Mouse (Mus musculus) left cerebral cortex, adult 18-20 months (tissue): Measurements from ENCODE around the gene Tmem121b. TPM values are rescaled to one million over a fixed set of nuclear protein-coding genes. Genes with fewer than 3 reads are reported as not detected.
A peak's percentile ranks its signal among the peaks of the same experiment; 100 is the strongest.

Experiments
- DNase-seq, 2 experiments: peaks; one replicate each; pipeline ENCODE4 v3.0.0; 2021 to 2022; ENCODE audit warnings: low spot score in 2 of 2, mixed read lengths in 1 of 2
- total RNA-seq, 2 experiments: library from RNA; stranded (reverse); gene quantifications; 2 replicates each; pipeline ENCODE4 v1.2.3; 2021

Tmem121b gene
- total RNA-seq, 2 experiments from 2014 or later = 56.6 to 57.9 TPM

DNA sequence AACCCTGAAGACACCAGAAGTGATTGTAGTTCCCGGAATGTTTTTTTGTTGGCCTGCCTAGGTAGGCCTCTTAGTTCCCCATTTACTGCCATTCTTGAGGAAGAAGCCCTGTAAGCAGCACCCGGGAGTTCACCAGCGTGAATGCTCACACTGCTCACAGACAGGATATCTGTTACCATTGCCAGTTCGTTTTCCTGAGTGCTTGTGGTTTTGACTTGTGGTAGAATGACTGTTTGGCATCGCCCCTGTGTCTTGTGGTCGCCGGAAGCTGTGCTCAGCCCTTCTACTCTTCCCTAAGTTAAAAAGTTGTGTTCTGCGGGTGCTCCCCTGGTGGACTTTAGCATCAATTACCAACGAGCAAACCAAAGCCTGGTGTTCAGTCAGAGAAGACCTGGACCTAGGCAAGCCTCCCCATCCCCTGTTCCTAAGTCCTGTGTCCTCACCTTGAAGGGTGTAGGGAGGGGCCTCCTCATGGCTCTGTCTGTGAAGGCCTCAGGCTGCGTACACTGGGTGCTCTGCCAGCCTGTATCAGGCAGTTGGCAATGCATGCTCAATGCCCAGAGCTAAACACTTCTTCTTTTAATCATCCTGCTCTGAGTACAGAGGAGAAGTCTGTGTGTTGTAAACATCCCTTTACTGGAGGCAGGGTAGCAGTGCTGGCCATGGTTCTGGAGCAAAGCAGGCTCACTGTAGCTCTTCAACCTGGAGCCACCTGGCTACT lies 26.8 kb downstream of the Tmem121b start:
- no peak for DNase-seq

DNA sequence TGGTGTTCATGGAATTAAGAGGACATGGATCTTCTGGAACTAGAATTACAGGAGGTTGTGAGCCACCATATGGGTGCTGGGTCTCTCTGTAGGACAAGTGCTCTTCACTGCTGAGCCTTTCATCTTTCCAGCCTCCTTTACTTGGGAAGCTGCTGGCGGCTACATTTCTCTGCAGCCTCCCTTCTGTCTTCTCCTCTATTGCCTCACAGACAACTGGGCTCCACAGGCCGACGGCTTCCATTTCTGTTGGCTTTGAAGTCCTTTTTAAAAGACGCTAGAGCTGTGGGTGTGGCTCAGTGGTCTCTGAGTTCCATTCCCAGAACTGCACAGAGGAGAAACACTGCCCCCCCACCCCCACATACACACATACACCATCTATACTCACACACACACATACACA lies 28.2 kb downstream of the Tmem121b start:
- DNase-seq = no peak

DNA sequence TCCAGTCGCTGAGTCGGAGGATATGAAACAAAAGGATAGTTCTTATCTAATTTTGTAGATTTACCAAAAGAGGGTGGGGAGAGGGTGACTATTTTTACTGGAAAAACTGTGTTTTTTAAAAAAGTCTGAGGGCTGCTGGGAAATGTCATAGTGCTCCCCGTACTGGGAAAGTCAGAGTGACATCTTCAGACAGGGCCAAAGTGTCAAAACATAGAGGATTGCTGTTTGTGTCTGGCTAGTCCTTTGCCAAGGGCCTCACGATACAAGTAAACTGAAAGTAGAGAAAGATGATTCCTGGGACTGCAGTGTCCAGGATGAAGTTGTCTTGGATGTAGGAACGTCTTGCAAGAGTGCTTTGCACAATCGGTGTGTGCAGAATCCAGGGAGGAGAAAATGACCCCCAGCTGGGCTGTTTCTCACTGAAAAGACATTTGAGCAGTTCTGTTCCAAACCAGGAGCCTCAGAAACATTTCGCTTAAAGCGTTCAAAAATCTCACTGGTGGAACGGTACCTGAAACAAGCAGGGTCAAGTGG lies 29.1 kb downstream of the Tmem121b start:
- DNase-seq = no peak

DNA sequence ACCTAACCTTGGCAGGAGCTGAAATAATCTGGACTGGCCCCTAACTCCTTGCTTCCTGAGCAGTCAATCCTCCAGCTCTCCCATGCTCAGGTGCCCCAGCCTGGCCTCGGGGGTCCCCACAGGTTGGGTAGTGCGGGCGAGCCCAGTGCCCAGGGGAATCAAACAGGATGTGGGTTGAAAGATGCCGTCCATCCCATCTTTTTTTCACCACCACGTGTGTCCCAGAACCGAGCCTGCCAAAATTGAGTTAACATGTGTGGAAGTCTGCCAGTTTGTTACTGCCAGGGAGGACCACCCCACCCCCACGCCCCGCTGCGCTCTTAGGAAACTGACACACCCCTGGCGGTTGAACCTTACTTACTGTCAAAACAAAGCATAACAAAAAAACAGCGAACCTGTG lies 29.7 kb downstream of the Tmem121b start:
- no peak for DNase-seq

DNA sequence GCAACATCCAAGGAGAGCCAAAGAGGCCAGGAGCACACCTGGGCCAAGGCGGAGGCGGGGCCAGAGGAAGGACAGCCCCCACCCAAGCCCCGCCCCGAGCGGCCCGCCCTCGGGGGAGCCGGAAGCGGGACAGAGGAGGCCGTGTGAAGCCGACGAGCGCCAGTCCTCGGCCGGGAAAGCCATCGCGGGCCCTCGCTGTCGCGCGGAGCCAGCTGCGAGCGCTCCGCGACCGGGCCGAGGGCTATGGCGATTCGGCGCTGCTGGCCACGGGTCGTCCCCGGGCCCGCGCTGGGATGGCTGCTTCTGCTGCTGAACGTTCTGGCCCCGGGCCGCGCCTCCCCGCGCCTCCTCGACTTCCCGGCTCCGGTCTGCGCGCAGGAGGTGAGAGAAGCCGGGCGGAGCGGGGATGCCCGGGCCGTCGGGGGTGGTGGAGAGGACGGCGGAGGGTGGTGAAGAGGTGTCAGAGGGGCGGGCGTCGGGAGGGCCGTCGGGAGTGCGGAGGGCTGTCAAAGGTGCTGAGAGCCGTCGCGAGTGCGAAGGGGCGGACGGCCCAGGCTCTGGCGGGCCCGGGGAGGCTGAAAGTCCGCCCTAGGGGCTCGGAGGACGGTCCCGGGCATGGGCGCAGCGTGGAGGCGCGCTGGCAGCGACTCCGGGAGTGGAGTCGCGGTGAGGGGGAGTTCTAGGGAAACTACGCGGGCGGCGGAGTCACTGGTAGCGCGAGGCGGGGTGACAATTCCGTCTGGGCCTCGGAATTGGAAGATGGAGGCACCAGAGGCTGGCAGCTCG lies 30.3 kb downstream of the Tmem121b start, which contains the start of gene Il17ra:
Il17ra (plus strand) TSS at position 162 of the 786 bp plus-strand sequence.
- peak; percentile 57 to 64 for DNase-seq

DNA sequence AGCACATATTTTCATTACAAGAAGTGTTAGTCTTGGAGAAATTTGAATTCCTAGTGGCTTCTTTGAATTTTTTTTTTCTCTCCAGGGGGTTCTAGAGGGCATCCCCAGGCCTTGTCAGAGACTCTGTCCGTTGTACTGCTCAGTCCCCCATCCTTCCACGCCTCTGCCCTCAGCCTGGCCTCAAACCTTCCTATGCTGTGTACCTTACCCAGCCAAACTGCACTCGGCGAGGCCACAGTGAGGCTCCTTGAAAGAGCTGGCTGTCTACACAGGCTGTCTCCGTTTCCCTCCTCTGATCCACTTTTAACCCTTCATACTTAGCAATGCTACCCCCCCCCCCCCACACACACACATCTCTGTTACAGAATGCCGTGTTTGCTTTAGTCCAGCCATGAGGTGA lies 31.4 kb downstream of the Tmem121b start:
- no peak for DNase-seq

DNA sequence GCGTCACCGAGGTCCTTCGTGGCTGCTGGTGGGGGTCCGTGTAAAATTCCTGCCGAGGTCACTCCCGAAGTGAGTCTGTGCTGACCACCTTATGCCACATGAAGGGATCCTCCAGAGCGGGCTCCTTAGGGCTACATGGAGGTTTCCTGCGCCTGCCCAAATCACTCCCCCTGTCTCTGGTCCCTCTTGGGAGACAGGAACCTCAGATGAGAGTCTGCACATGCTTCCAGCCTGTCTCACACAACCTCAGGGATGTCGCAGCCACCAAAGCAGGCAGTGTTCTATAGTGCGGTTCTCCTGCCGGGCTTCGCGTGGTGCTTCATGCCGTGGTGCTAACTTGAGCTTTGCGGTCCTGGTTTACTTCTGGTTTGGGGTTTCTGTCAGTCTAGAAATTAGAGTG lies 32.4 kb downstream of the Tmem121b start:
- DNase-seq = no peak

DNA sequence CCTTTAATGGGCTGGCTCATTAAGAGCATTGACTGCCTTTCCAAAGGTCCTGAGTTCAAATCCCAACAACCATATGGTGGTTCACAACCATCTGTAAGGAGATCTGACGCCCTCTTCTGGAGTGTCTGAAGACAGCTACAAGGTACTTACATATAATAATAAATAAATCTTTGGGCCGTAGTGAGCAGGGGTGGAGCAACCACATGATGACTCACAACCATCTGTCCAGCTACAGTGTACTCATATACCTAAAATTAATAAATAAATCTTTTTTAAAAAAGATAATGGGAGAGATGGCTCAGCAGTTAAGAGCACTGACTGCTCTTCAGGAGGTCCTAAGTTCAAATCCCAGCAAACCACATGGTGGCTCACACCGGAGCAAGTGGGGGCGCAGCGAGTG lies 35.9 kb downstream of the Tmem121b start:
- DNase-seq = no peak

DNA sequence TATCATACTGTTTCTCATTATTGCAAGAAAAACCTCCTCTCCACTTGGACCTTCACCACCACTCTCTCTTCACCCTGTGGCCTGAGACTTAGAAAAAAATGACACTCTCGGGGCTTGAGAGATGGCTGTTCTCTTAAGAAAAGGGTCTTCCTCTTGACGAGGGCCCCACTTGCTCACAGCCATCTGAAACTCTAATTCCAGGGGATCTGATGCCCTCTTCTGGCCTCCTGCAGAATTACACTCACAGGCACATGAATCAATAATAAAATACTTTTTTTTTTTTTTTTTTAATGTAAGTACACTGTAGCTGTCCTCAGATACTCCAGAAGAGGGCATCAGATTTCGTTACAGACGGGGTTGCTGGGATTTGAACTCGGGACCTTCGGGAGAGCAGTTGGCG lies 36.5 kb downstream of the Tmem121b start:
- DNase-seq = no peak

DNA sequence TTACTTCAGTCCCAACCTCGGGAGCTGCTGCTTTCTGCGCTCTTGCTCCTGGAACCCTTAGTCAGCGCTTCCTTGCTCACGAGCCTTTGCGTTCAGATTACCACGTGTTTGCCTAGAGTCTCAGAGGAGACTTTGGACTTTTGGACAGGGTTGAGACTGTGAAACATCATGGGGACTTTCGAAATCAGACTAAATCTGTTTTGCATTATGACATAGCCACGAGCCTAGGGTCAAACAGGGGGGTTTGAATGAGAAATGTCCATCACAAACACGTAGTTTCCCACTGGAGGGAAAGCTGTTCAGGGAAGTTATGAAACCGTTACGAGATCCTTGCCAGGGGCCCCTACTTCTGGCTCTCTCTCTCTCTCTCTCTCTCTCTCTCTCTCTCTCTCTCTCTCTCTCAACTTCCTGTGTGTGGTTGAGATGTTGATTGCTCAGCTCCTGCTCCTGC lies 39.0 kb downstream of the Tmem121b start:
- DNase-seq = no peak

DNA sequence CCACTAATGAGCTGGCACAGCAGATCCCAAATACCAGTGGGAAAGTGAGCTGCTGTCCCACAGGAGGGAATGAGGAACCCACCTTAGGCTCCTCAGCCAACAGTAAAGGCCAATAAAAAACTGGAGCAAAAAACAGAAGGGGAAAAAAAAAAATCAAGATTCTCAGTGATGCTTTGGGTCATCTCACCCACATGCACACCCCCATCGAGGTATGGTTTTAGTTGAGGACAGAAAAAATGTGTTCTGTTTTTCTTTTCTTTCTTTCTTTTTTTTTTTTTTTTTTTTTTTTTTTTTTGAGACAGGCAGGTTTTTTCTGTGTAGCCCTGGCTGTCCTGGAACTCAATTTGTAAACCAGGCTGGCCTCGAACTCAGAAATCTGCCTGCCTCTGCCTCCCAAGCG lies 40.1 kb downstream of the Tmem121b start:
- no peak for DNase-seq

DNA sequence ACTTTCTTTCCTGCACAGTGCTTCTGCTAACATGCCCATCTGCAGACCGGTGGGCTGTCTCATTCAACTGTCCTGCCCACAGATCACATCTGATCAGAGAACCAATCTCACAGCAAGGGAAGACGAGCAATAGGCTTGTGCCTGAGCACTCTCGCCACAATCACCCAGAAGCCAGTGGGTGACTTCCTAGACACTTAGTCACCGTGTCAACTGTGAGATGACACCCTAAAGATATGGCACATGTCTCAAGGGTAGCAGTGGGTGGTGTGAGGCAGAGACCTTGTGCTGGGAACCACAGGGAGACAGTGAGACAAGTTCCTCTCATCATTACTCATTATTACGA lies 40.5 kb downstream of the Tmem121b start:
- DNase-seq = no peak

DNA sequence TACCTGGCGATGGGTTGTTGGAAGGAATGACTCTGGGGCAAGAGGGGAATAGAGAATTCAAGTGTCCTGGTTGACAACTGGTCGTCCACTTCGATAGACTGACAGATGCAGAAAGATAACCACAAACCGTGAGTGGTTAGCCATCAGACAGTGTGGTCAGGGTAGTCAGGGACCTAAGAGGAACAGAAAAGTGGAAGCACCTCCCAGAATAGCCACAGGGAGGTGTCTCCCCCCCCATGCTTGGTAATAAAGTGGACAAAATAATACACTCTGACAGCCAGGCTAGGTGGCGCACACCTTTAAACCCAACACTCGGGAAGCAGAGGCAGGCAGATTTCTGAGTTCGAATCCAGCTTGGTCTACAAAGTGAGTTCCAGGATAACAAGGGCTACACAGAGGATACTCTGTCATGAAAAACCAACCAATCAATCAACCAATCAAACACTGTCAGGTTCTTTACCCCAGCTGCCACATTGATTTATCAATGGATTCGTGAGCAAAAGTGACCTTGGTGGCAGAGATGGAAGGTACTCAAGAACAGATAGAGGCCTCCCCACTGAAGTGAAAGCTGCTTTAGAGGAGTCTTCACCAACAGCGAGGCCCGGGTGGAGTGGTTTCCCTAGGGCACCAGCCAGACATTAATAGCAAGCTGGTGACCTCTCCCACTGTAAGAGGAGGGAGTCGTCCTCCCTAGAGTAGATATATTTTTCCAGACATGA lies 41.1 kb downstream of the Tmem121b start:
- DNase-seq = no peak

DNA sequence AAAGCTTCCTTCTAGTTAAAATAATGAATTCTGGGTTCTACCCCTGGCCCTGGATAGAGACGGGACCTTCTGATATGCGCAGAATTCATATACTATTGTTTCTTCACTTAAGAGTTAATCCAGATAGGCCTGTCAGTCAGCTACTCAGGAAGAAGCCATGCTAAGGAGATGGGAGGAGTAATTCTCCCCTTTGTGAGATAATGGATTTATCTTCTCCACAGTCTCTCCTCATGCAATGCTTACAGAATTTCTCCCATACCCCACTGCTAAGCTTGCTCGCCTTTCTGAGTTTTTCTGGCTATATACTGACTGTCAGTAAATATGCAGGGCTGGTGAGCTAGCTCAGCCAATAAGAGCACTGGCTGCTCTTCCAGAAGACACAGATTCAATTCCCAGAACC lies 43.4 kb downstream of the Tmem121b start:
- DNase-seq = no peak

DNA sequence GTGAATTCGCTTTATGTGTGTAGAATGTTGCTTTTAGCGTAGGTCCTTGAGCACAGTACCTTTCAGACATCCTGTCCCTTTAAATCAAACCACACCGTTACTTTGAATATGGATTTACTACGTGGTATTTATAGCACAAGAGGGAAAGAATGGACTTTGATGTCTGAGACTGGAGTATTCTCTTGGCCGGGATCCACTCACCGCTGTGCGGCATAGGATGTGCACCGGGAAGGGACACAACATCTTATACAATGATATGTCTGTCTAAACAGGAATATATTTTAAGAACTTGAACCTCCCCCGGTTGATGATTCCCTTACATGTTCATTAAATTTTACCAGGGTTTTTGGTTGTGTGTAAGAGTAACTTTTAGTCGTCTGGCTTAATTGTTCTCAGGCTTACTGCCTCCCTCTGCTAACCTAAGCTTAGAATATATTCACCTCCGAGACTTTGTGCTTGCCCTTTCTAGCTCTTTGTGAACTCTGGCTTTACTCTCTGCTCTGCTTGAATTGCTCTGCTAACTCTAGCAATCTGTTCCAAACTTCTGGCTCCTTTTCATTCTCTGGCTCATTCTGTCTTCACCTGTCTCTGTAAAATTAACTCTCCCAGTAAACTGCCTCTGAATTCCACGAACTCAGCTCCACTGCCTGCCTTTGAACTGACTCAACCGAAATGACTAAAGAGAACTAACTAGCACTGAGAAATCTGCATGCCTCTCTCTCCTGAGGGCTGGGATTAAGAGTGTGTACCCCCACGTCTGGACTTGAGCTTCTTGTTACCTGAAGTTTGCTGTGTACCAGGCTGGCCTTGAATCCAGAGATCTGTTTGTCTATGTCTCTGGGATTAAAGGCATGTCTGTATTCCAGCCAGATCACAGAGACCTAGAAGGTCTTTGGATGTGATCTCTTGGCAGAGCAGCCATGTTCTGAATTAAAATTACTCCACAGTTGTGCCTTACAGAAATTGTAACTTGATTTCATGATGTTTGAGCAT lies 49.9 kb downstream of the Tmem121b start:
- DNase-seq = no peak

DNA sequence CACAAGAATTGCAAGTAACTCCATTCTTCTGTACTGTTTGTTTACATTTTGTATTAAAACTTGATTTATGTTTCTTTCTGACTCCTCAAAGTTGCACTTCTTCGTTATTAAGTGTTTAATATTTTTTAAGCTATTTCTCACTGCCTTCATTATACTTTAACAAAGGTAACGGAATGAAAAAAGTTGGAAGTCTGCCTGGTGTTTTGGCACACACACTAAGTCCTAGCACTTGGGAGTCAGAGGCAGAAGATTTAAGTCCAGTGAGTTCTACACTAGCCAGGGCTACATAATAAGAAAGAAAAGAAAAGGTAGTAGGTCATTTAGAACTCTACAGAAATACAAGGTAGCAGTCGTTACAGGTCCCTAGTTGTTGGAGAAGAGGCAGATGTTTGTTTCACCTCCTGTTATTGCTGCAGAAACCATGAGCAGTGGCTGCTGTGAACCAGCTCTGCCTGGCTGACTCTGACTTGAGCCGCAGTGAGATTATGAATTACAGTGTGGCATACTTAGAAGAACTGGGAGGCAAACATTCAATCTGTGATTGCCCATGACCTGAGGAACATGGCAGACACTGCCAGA lies 51.3 kb downstream of the Tmem121b start:
- no peak for DNase-seq
